Comparison of ENCODE assay signal across 18 mouse cellular contexts in the genomic region with DNA sequence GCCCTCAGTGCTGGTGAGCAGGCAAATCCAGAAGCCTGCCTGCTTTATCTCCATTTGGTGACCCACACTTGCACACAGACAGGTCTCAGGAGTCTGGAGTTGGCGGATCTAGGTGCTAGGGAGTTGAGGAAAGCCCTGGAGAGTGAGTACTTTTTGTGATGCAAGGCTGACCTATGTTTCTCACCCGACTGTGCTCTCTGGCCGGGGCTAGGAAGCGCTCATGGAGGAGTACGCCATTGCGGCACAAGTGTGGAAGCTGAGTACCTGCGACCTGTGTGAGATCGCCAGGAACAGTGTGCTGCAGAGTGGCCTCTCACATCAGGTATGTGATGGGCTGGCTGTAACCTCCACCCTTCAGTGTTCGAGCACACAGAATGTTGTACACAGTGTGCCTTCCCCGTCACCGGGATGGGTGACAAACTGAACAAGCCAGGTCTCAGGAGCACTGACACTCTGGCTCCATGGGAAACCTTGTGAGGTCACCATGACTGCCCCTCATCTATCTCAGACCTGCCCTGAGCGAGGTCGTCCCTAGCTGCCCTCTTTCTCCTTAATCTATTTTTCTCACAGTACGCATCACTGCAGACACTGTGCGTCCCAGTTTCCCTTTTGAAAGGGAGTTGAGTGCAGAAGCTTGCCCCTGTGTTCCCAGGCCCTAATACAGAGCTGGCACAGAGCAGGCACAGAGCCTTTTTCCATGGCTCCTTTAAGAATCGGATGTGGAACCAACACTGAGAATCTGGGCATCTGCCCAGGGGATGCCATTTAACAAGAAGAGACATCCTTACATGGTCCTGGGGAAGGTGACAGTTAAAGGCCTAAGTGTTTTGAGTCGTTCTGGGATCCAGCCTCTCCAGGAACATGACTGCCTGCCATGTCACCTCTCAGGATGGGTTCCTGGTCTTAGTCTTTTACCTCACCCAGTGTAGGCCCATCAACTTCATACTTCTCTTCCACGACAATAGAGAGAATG. TPM values are rescaled to one million over a fixed set of nuclear protein-coding genes. Genes with fewer than 3 reads are reported as not detected.
DNase-seq lines count a peak whose midpoint lies in the region; ATAC-seq and TF ChIP-seq lines count a peak whose summit lies in the region.
"Had no signal": no experiment of that assay in that cellular context is flagged by ENCODE, and none has a peak within 500 bp of the region (broad histone marks: within the 10 kb centered on the region; RNA-seq: fewer than 3 reads in every experiment).

No protein-coding gene starts in this region.

- no peak overlapping the region for H3K4me2 ChIP-seq in heart, postnatal 0 days (ENCODE audit: low read depth, low read length)
- no peak overlapping the region for H3K4me2 ChIP-seq in limb, embryonic 12.5 days
- no peak overlapping the region for H3K4me2 ChIP-seq in embryonic facial prominence, embryonic 15.5 days (replicated peaks)
- H3K4me2 ChIP-seq: midbrain, embryonic 13.5 days had no signal

- H3K4me3 ChIP-seq in heart, postnatal 0 days (ENCODE audit: low read depth, low read length) = no peak overlapping the region
- no peak overlapping the region for H3K4me3 ChIP-seq in limb, embryonic 12.5 days (replicated peaks)
- no peak overlapping the region for H3K4me3 ChIP-seq in limb, embryonic 10.5 days
- no peak overlapping the region for H3K4me3 ChIP-seq in embryonic facial prominence, embryonic 15.5 days (replicated peaks)
- H3K4me3 ChIP-seq: midbrain, embryonic 13.5 days had no signal

- peak; percentile 77 for ATAC-seq in heart, postnatal 0 days (ENCODE audit: insufficient read depth, low read depth)
- no peak for ATAC-seq in limb, embryonic 12.5 days (ENCODE audit: insufficient number of reproducible peaks, insufficient read depth, low FRiP score, low TSS enrichment, low read depth)
- ATAC-seq in embryonic facial prominence, embryonic 15.5 days (ENCODE audit: insufficient number of reproducible peaks, low FRiP score, low TSS enrichment, low read depth) = 0 out of 2 replicates have a peak, but pooled peaks have one; percentile 31
- ATAC-seq: activated CD4-positive, CD25-positive, alpha-beta regulatory T cell, adult 4 months; CD4-positive, CD25-positive, alpha-beta regulatory T cell, adult 4 months; midbrain, embryonic 13.5 days had no signal

- intact Hi-C loops in heart, postnatal 25 days (cut with DNase I) = loop anchor here (10.0 kb wide), 1 partner anchor 375 kb away; no protein-coding TSS in a partner anchor

- peaks cover 27% of the 10 kb centered on the region for H3K36me3 ChIP-seq in heart, postnatal 0 days (replicated peaks; ENCODE audit: control insufficient read depth, insufficient read depth, low read length)
- 0 out of 2 replicates have a peak, but pooled peaks cover 9% of the 10 kb centered on the region for H3K36me3 ChIP-seq in limb, embryonic 12.5 days
- H3K36me3 ChIP-seq in limb, embryonic 10.5 days = peaks cover 8% of the 10 kb centered on the region
- 0 out of 2 replicates have a peak, but pooled peaks cover 3% of the 10 kb centered on the region for H3K36me3 ChIP-seq in embryonic facial prominence, embryonic 15.5 days
- H3K36me3 ChIP-seq: midbrain, embryonic 13.5 days had no signal

- H3K27ac ChIP-seq in heart, postnatal 0 days (ENCODE audit: low read depth) = peak overlapping the region; percentile 28
- H3K27ac ChIP-seq in limb, embryonic 12.5 days = peak overlapping the region; percentile 25; the same call in 1 of the 2 replicates
- no peak overlapping the region for H3K27ac ChIP-seq in limb, embryonic 10.5 days
- H3K27ac ChIP-seq in embryonic facial prominence, embryonic 15.5 days (replicated peaks) = peak overlapping the region; percentile 78
- H3K27ac ChIP-seq: liver, embryonic 14.5 days; midbrain, embryonic 13.5 days had no signal

- no peaks in the 10 kb centered on the region for H3K27me3 ChIP-seq in heart, postnatal 0 days (ENCODE audit: control insufficient read depth, insufficient read depth, low read length)
- H3K27me3 ChIP-seq in limb, embryonic 12.5 days = no peaks in the 10 kb centered on the region
- H3K27me3 ChIP-seq in limb, embryonic 10.5 days (ENCODE audit: low read depth, poor library complexity, severe bottlenecking) = no peaks in the 10 kb centered on the region
- H3K27me3 ChIP-seq in embryonic facial prominence, embryonic 15.5 days = no peaks in the 10 kb centered on the region
- H3K27me3 ChIP-seq: midbrain, embryonic 13.5 days had no signal

- TF ChIP-seq EP300 in heart, postnatal 0 days (IDR thresholded peaks at IDR 0.05; ENCODE audit: low read depth) = no peak

- WGBS in heart, postnatal 0 days = 75% methylated on average over 18 of the region's 18 CpGs
- WGBS in limb, embryonic 12.5 days = 85% methylated on average over 18 of the region's 18 CpGs
- WGBS in limb, embryonic 10.5 days = 87% methylated on average over 18 of the region's 18 CpGs
- 85% methylated on average over 18 of the region's 18 CpGs for WGBS in embryonic facial prominence, embryonic 15.5 days

- peaks cover 10% of the 10 kb centered on the region for H3K4me1 ChIP-seq in heart, postnatal 0 days (ENCODE audit: control insufficient read depth, insufficient read depth)
- H3K4me1 ChIP-seq in limb, embryonic 12.5 days (replicated peaks) = peaks cover 12% of the 10 kb centered on the region; the same call in 1 of the 2 replicates
- H3K4me1 ChIP-seq in limb, embryonic 10.5 days = peaks cover 8% of the 10 kb centered on the region; the same call in 1 of the 2 replicates
- peaks cover 18% of the 10 kb centered on the region for H3K4me1 ChIP-seq in embryonic facial prominence, embryonic 15.5 days

- no peak overlapping the region for H3K9ac ChIP-seq in heart, postnatal 0 days (replicated peaks; ENCODE audit: low read depth, low read length)
- 0 out of 2 replicates have a peak overlapping the region, but pooled peaks have one; percentile 12 for H3K9ac ChIP-seq in limb, embryonic 12.5 days (replicated peaks)
- no peak overlapping the region for H3K9ac ChIP-seq in embryonic facial prominence, embryonic 15.5 days
- H3K9ac ChIP-seq: liver, embryonic 14.5 days; midbrain, embryonic 13.5 days had no signal

- no peak for TF ChIP-seq CTCF in heart, postnatal 0 days (IDR thresholded peaks at IDR 0.05; ENCODE audit: low read depth)

- H3K9me3 ChIP-seq in heart, postnatal 0 days (replicated peaks; ENCODE audit: control insufficient read depth, low read length) = no peaks in the 10 kb centered on the region
- H3K9me3 ChIP-seq in limb, embryonic 12.5 days = no peaks in the 10 kb centered on the region
- no peaks in the 10 kb centered on the region for H3K9me3 ChIP-seq in limb, embryonic 10.5 days (replicated peaks)
- no peaks in the 10 kb centered on the region for H3K9me3 ChIP-seq in embryonic facial prominence, embryonic 15.5 days (replicated peaks)
- H3K9me3 ChIP-seq: midbrain, embryonic 13.5 days had no signal

- DNase-seq in heart, postnatal 0 days (ENCODE audit: low spot score) = no peak
- no peak for DNase-seq in heart, postnatal 25 days (ENCODE audit: low spot score)
- no peak for DNase-seq in limb, embryonic 10.5 days (ENCODE audit: low spot score)
- peak; percentile 25 for DNase-seq in Muller cell, postnatal 12 days (ENCODE audit: inconsistent ontology term)
- no peak for DNase-seq in embryo, embryonic 10.5 days (ENCODE audit: low spot score)
- DNase-seq: adrenal gland, postnatal 36 days; cerebellum, postnatal 10 days; kidney, adult 18-20 months; kidney, postnatal 36 days; left cerebral cortex, postnatal 4 days; thymus, adult 18-20 months had no signal

RNA-seq across cellular contexts. Expression of a gene that starts 34.4 kb away (rescaled TPM):
- total RNA-seq in heart, postnatal 0 days (2014; rRNA removed; ENCODE audit: low replicate concordance) = 59.9 and 144 TPM in 2 replicates
- 22.7 and 26.4 TPM in 2 replicates for polyA plus RNA-seq in heart, postnatal 0 days (2015; fragmentation: Nextera tagmentation; extraction: Ambion mirVana)
- 10 to 100 TPM; 31.9 to 41.0 TPM for total RNA-seq in heart, postnatal 25 days (2021)
- polyA plus RNA-seq in limb, embryonic 12.5 days (2016; fragmentation: Nextera tagmentation; extraction: Ambion mirVana) = 17.6 and 20.5 TPM in 2 replicates
- 16.8 and 18.3 TPM in 2 replicates for polyA plus RNA-seq in limb, embryonic 10.5 days (2016; fragmentation: Nextera tagmentation; extraction: Ambion mirVana)
- 21.4 and 22.5 TPM in 2 replicates for polyA plus RNA-seq in embryonic facial prominence, embryonic 15.5 days (2015; fragmentation: Nextera tagmentation; extraction: Ambion mirVana)

RNA-seq across cellular contexts. Expression of a gene that starts 41.9 kb away (rescaled TPM):
- 12.2 and 19.7 TPM in 2 replicates for total RNA-seq in heart, postnatal 0 days (2014; rRNA removed; ENCODE audit: low replicate concordance)
- 12.8 and 15.6 TPM in 2 replicates for polyA plus RNA-seq in heart, postnatal 0 days (2015; fragmentation: Nextera tagmentation; extraction: Ambion mirVana)
- 10 to 100 TPM; 46.0 to 46.2 TPM for total RNA-seq in heart, postnatal 25 days (2021)
- polyA plus RNA-seq in limb, embryonic 12.5 days (2016; fragmentation: Nextera tagmentation; extraction: Ambion mirVana) = 1.4 and 2.4 TPM in 2 replicates
- polyA plus RNA-seq in limb, embryonic 10.5 days (2016; fragmentation: Nextera tagmentation; extraction: Ambion mirVana) = 1.0 and 1.9 TPM in 2 replicates
- 10.6 and 11.1 TPM in 2 replicates for polyA plus RNA-seq in embryonic facial prominence, embryonic 15.5 days (2015; fragmentation: Nextera tagmentation; extraction: Ambion mirVana)

RNA-seq across cellular contexts. Expression of a gene that starts 53.2 kb away (rescaled TPM):
- 38.9 and 56.7 TPM in 2 replicates for total RNA-seq in heart, postnatal 0 days (2014; rRNA removed; ENCODE audit: low replicate concordance)
- 13.8 and 15.2 TPM in 2 replicates for polyA plus RNA-seq in heart, postnatal 0 days (2015; fragmentation: Nextera tagmentation; extraction: Ambion mirVana)
- 10 to 100 TPM; 21.8 to 22.0 TPM for total RNA-seq in heart, postnatal 25 days (2021)
- 0.14 and 1.1 TPM in 2 replicates for polyA plus RNA-seq in limb, embryonic 12.5 days (2016; fragmentation: Nextera tagmentation; extraction: Ambion mirVana)
- 0.18 and 0.30 TPM in 2 replicates for polyA plus RNA-seq in limb, embryonic 10.5 days (2016; fragmentation: Nextera tagmentation; extraction: Ambion mirVana)
- polyA plus RNA-seq in embryonic facial prominence, embryonic 15.5 days (2015; fragmentation: Nextera tagmentation; extraction: Ambion mirVana) = 14.4 and 14.5 TPM in 2 replicates
- total RNA-seq: hematopoietic stem cell, adult 5-6 weeks had no signal
- polyA plus RNA-seq: activated CD4-positive, CD25-positive, alpha-beta regulatory T cell, adult 4 months; CD4-positive, CD25-positive, alpha-beta regulatory T cell, adult 4 months had no signal
